Mouse (Mus musculus) right cerebral cortex, postnatal 36 days (tissue): Measurements from ENCODE around the gene Chst11.

Source experiments
- DNase-seq, 2 experiments: peaks; one replicate each; pipeline ENCODE4 v3.0.0; 2022; ENCODE audit warnings: low spot score in 2 of 2, mixed read lengths in 1 of 2

Gene Chst11

GRCm38 (mm10) chr10:83140258-83140936 is 155.1 kb downstream of the Chst11 start:
- DNase-seq = peak; percentile 49 to 53

GRCm38 (mm10) chr10:83141434-83141833 is 156.1 kb downstream of the Chst11 start:
- DNase-seq = no peak

- DNase-seq = peak; percentile 26 to 30
Observed at GRCm38 (mm10) chr10:83143049-83143448, 157.8 kb downstream of the Chst11 start.

GRCm38 (mm10) chr10:83145836-83146235 is 160.5 kb downstream of the Chst11 start:
- DNase-seq = no peak

- DNase-seq = no peak
Observed at GRCm38 (mm10) chr10:83149342-83150178, 164.3 kb downstream of the Chst11 start.

- no peak for DNase-seq
Observed at GRCm38 (mm10) chr10:83150587-83150986, 165.3 kb downstream of the Chst11 start.

- DNase-seq = no peak
Observed at GRCm38 (mm10) chr10:83151362-83151761, 166.1 kb downstream of the Chst11 start.

- no peak for DNase-seq
Observed at GRCm38 (mm10) chr10:83151896-83152685, 166.8 kb downstream of the Chst11 start.

- DNase-seq = no peak
Observed at GRCm38 (mm10) chr10:83152723-83153122, 167.4 kb downstream of the Chst11 start.

- no peak for DNase-seq
Observed at GRCm38 (mm10) chr10:83153374-83153773, 168.1 kb downstream of the Chst11 start.

GRCm38 (mm10) chr10:83153887-83154286 is 168.6 kb downstream of the Chst11 start:
- DNase-seq = no peak

GRCm38 (mm10) chr10:83157289-83157688 is 172.0 kb downstream of the Chst11 start:
- DNase-seq = no peak

- DNase-seq = no peak
Observed at GRCm38 (mm10) chr10:83158322-83158721, 173.0 kb downstream of the Chst11 start.

- DNase-seq = no peak
Observed at GRCm38 (mm10) chr10:83159229-83159628, 173.9 kb downstream of the Chst11 start.

GRCm38 (mm10) chr10:83161656-83162365 is 176.5 kb downstream of the Chst11 start:
- DNase-seq = no peak

- no peak for DNase-seq
Observed at GRCm38 (mm10) chr10:83163946-83164345, 178.6 kb downstream of the Chst11 start.

GRCm38 (mm10) chr10:83164901-83165435 is 179.7 kb downstream of the Chst11 start:
- no peak for DNase-seq

- DNase-seq = peak in 1 of 2 experiments; percentile 65
Observed at GRCm38 (mm10) chr10:83165521-83166243, 180.4 kb downstream of the Chst11 start.

GRCm38 (mm10) chr10:83166272-83166671 is 181.0 kb downstream of the Chst11 start:
- no peak for DNase-seq

- no peak for DNase-seq
Observed at GRCm38 (mm10) chr10:83167492-83167891, 182.2 kb downstream of the Chst11 start.
